Mouse (Mus musculus): ENCODE data around the gene Cd300lb. TPM values are rescaled to one million over a fixed set of nuclear protein-coding genes. Genes with fewer than 3 reads are reported as not detected.
A peak's percentile ranks its signal among the peaks of the same experiment; 100 is the strongest.

The Cd300lb gene
- total RNA-seq, 2 experiments from 2014 or later = 0.49 to 1.1 TPM

- no peak for DNase-seq (ENCODE audit: low spot score in 2 of 2)
These were observed 49.6 kb downstream of the Cd300lb start for GRCm38 (mm10) chr11:114884380-114885100.

- no peak for DNase-seq (ENCODE audit: low spot score in 2 of 2)
These were observed 50.9 kb downstream of the Cd300lb start for GRCm38 (mm10) chr11:114883251-114883789.

GRCm38 (mm10) chr11:114880589-114880988, 53.6 kb downstream of the Cd300lb start:
- no peak for DNase-seq (ENCODE audit: low spot score in 2 of 2)

- no peak for DNase-seq (ENCODE audit: low spot score in 2 of 2)
These were observed 54.0 kb downstream of the Cd300lb start for GRCm38 (mm10) chr11:114880185-114880584.

- no peak for DNase-seq (ENCODE audit: low spot score in 2 of 2)
These were observed 54.5 kb downstream of the Cd300lb start for GRCm38 (mm10) chr11:114879666-114880065.

- peak in 1 of 2 experiments; percentile 45 for DNase-seq (ENCODE audit: low spot score in 2 of 2)
These were observed 57.0 kb downstream of the Cd300lb start for GRCm38 (mm10) chr11:114877145-114877544.

- no peak for DNase-seq (ENCODE audit: low spot score in 2 of 2)
These were observed 57.6 kb downstream of the Cd300lb start for GRCm38 (mm10) chr11:114876621-114877020.

- DNase-seq (ENCODE audit: low spot score in 2 of 2) = no peak
These were observed 58.0 kb downstream of the Cd300lb start for GRCm38 (mm10) chr11:114876176-114876575.

- DNase-seq (ENCODE audit: low spot score in 2 of 2) = no peak
These were observed 58.8 kb downstream of the Cd300lb start for GRCm38 (mm10) chr11:114875301-114875801.

- no peak for DNase-seq (ENCODE audit: low spot score in 2 of 2)
These were observed 59.7 kb downstream of the Cd300lb start for GRCm38 (mm10) chr11:114874226-114875145.

- no peak for DNase-seq (ENCODE audit: low spot score in 2 of 2)
These were observed 61.0 kb downstream of the Cd300lb start for GRCm38 (mm10) chr11:114873022-114873817.

Other genes with a start within 250 kb of the Cd300lb start
- 1 to 10 TPM; 1.3 to 2.0 TPM for gene Dnaic2, start 207.0 kb downstream of the Cd300lb start, total RNA-seq (2021)
- gene Kif19a, start 169.0 kb downstream of the Cd300lb start, total RNA-seq (2021) = 1 to 10 TPM; 3.4 to 5.6 TPM
- 1 to 10 TPM; 3.6 to 4.4 TPM for gene Btbd17, start 138.4 kb downstream of the Cd300lb start, total RNA-seq (2021)
- gene Gpr142, start 135.5 kb downstream of the Cd300lb start, total RNA-seq (2021) = not detected
- gene Gprc5c, start 83.2 kb downstream of the Cd300lb start, total RNA-seq (2021) = 10 to 100 TPM; 51.0 to 57.9 TPM
- gene Cd300a, start 44.3 kb downstream of the Cd300lb start, total RNA-seq (2021) = 1 to 10 TPM; 1.3 to 2.0 TPM
- gene Cd300c, start 34.8 kb upstream of the Cd300lb start, total RNA-seq (2021) = not detected
- under 1 TPM; 0.36 to 0.47 TPM for gene Cd300ld, start 55.5 kb upstream of the Cd300lb start, total RNA-seq (2021)
- gene Cd300c2, start 67.5 kb upstream of the Cd300lb start, total RNA-seq (2021) = 1 to 10 TPM; 1.6 to 2.2 TPM
- gene Cd300ld2, start 81.8 kb upstream of the Cd300lb start, total RNA-seq (2021) = not detected
- 1 to 10 TPM in 1 of 2 experiments, not detected in 1; 1.4 TPM for gene Cd300ld4, start 92.6 kb upstream of the Cd300lb start, total RNA-seq (2021)
- 1 to 10 TPM; 2.5 to 3.2 TPM for gene Cd300ld5, start 103.4 kb upstream of the Cd300lb start, total RNA-seq (2021)
- 1 to 10 TPM; 3.9 to 4.7 TPM for gene Cd300ld3, start 114.0 kb upstream of the Cd300lb start, total RNA-seq (2021)
- under 1 TPM in 1 of 2 experiments, not detected in 1; 0.29 TPM for gene Cd300e, start 127.8 kb upstream of the Cd300lb start, total RNA-seq (2021)
- gene Rab37, start 157.0 kb upstream of the Cd300lb start, total RNA-seq (2021) = 1 to 10 TPM; 1.0 to 1.3 TPM
- gene Cd300lf, start 199.6 kb upstream of the Cd300lb start, total RNA-seq (2021) = under 1 TPM; 0.49 TPM
- gene Slc9a3r1, start 229.0 kb upstream of the Cd300lb start, total RNA-seq (2021) = 10 to 100 TPM; 10.9 to 12.4 TPM